Mouse (Mus musculus) kidney, embryonic 16.5 days (tissue): ENCODE results near the gene Lactbl1. TPM values are rescaled to one million over a fixed set of nuclear protein-coding genes. Genes with fewer than 3 reads are reported as not detected.

Experiments
- ATAC-seq: fragments of 200-750 bp; cut with Nextera tagmentation; 2 replicates; pipeline ENCODE4 v1.8.0; 2017; ENCODE audit warnings: moderate TSS enrichment; ENCODE audit not compliant: low FRiP score, low TSS enrichment
- H3K27ac ChIP-seq: fragments of 300-500 bp; sonication (generic); 2 replicates; pipeline ENCODE4 v1.5.1; 2014; ENCODE audit warnings: low read length
- H3K27me3 ChIP-seq: fragments of 300-500 bp; sonication (generic); 2 replicates; pipeline ENCODE4 v1.6.1; 2014; ENCODE audit warnings: low read length, control low read depth, mixed read lengths; ENCODE audit not compliant: insufficient read depth
- H3K36me3 ChIP-seq: fragments of 300-500 bp; sonication (generic); 2 replicates; pipeline ENCODE4 v1.6.1; 2014; ENCODE audit warnings: low read length, control low read depth, mixed read lengths; ENCODE audit not compliant: insufficient read depth
- H3K4me1 ChIP-seq: fragments of 300-500 bp; sonication (generic); 2 replicates; pipeline ENCODE4 v1.6.1; 2014; ENCODE audit warnings: low read length, control low read depth, mixed read lengths; ENCODE audit not compliant: insufficient read depth
- H3K4me2 ChIP-seq: fragments of 300-500 bp; sonication (generic); replicated peaks from 2 replicates; pipeline ENCODE4 v1.6.1; 2014; ENCODE audit warnings: low read depth, low read length
- H3K4me3 ChIP-seq: fragments of 300-500 bp; sonication (generic); 2 replicates; pipeline ENCODE4 v1.5.1; 2014; ENCODE audit warnings: mild to moderate bottlenecking, low read length
- H3K9ac ChIP-seq: fragments of 300-500 bp; sonication (generic); replicated peaks from 2 replicates; pipeline ENCODE4 v1.6.1; 2014; ENCODE audit warnings: low read length
- H3K9me3 ChIP-seq: fragments of 300-500 bp; sonication (generic); 2 replicates; pipeline ENCODE4 v1.6.1; 2016; ENCODE audit warnings: low read length, control low read depth
- WGBS: fragments of 180-500 bp; shearing (Covaris S2); extraction: QIAGEN DNeasy Blood & Tissue Kit; methylation state at CpG from one replicate; pipeline ENCODE4 v1.1.7; 2014; 5-methylcytosine and 5-hydroxymethylcytosine counted together
- polyA plus RNA-seq: library from polyadenylated mRNA; unstranded; fragments of >200 nt; fragmentation: Nextera tagmentation; extraction: Ambion mirVana; gene quantifications from 2 replicates; pipeline ENCODE4 v1.2.1, GENCODE M21; 2015

The Lactbl1 gene
- polyA plus RNA-seq, 1 experiment from 2014 or later, result not detected

GRCm38 (mm10) chr4:136631237-136631994 is 9.0 kb downstream of the Lactbl1 start:
- Histone ChIP-seq H3K4me2 (no peak overlapping the region), H3K27ac (no peak overlapping the region), H3K4me3 (no peak overlapping the region), H3K4me1 (no peaks in the 10 kb centered on the region), H3K9me3 (peaks cover 4% of the 10 kb centered on the region), H3K9ac (no peak overlapping the region), H3K36me3 (no peaks in the 10 kb centered on the region), H3K27me3 (peaks cover 3% of the 10 kb centered on the region)
- ATAC-seq, result no peak
- WGBS, result 80% methylated on average over 11 of the region's 11 CpGs

- no peak for ATAC-seq
- H3K4me2 ChIP-seq, result no peak overlapping the region
- H3K27me3 ChIP-seq, result peaks cover 23% of the 10 kb centered on the region
- no peak overlapping the region for H3K9ac ChIP-seq
- peaks cover 4% of the 10 kb centered on the region for H3K9me3 ChIP-seq
- peaks cover 13% of the 10 kb centered on the region for H3K4me1 ChIP-seq
- H3K36me3 ChIP-seq, result no peaks in the 10 kb centered on the region
- H3K27ac ChIP-seq, result no peak overlapping the region
- no peak overlapping the region for H3K4me3 ChIP-seq
Measured at GRCm38 (mm10) chr4:136635995-136636394, 13.6 kb downstream of the Lactbl1 start.

- ATAC-seq, result no peak
- peaks cover 23% of the 10 kb centered on the region for H3K27me3 ChIP-seq
- no peak overlapping the region for H3K4me3 ChIP-seq
- no peak overlapping the region for H3K27ac ChIP-seq
- H3K4me1 ChIP-seq, result peaks cover 13% of the 10 kb centered on the region
- H3K9me3 ChIP-seq, result peaks cover 4% of the 10 kb centered on the region
- no peak overlapping the region for H3K9ac ChIP-seq
- no peak overlapping the region for H3K4me2 ChIP-seq
- 63% methylated on average over 5 of the region's 5 CpGs for WGBS
- no peaks in the 10 kb centered on the region for H3K36me3 ChIP-seq
Measured at GRCm38 (mm10) chr4:136636511-136636910, 14.1 kb downstream of the Lactbl1 start.

GRCm38 (mm10) chr4:136636983-136637562 is 14.7 kb downstream of the Lactbl1 start:
- 16% methylated on average over 37 of the region's 37 CpGs for WGBS
- Histone ChIP-seq H3K9ac (peak overlapping the region; percentile 60), H3K27ac (no peak overlapping the region), H3K4me2 (peak overlapping the region; percentile 89), H3K4me1 (peaks cover 13% of the 10 kb centered on the region), H3K27me3 (peaks cover 23% of the 10 kb centered on the region), H3K36me3 (no peaks in the 10 kb centered on the region), H3K9me3 (peaks cover 4% of the 10 kb centered on the region), H3K4me3 (peak overlapping the region; percentile 57)
- ATAC-seq, result peak; percentile 67

- WGBS, result 1% methylated on average over 74 of the region's 76 CpGs
- ATAC-seq, result no peak
- H3K4me2 ChIP-seq, result peak overlapping the region; percentile 89
- H3K9ac ChIP-seq, result peak overlapping the region; percentile 60
- peaks cover 13% of the 10 kb centered on the region for H3K4me1 ChIP-seq
- H3K27ac ChIP-seq, result no peak overlapping the region
- H3K9me3 ChIP-seq, result peaks cover 4% of the 10 kb centered on the region
- H3K4me3 ChIP-seq, result peak overlapping the region; percentile 57
- peaks cover 23% of the 10 kb centered on the region for H3K27me3 ChIP-seq
- no peaks in the 10 kb centered on the region for H3K36me3 ChIP-seq
Measured at GRCm38 (mm10) chr4:136637563-136638229, 15.3 kb downstream of the Lactbl1 start.

- Histone ChIP-seq H3K27me3 (peaks cover 23% of the 10 kb centered on the region), H3K9me3 (peaks cover 4% of the 10 kb centered on the region), H3K4me2 (peak overlapping the region; percentile 89), H3K4me3 (no peak overlapping the region), H3K36me3 (no peaks in the 10 kb centered on the region), H3K9ac (no peak overlapping the region), H3K27ac (no peak overlapping the region), H3K4me1 (peaks cover 13% of the 10 kb centered on the region)
- ATAC-seq, result 0 out of 2 replicates have a peak, but pooled peaks have one; percentile 10
- 48% methylated on average over 7 of the region's 7 CpGs for WGBS
Measured at GRCm38 (mm10) chr4:136638230-136638750, 15.9 kb downstream of the Lactbl1 start.

GRCm38 (mm10) chr4:136638890-136639289 is 16.5 kb downstream of the Lactbl1 start:
- 0 out of 2 replicates have a peak, but pooled peaks have one; percentile 55 for ATAC-seq
- WGBS, result 9% methylated on average over 10 of the region's 10 CpGs
- Histone ChIP-seq H3K27ac (no peak overlapping the region), H3K9ac (0 out of 2 replicates have a peak overlapping the region, but pooled peaks have one; percentile 1), H3K4me3 (peak overlapping the region; percentile 23), H3K36me3 (no peaks in the 10 kb centered on the region), H3K9me3 (peaks cover 4% of the 10 kb centered on the region), H3K27me3 (peaks cover 23% of the 10 kb centered on the region), H3K4me2 (peak overlapping the region; percentile 42), H3K4me1 (peaks cover 13% of the 10 kb centered on the region)

GRCm38 (mm10) chr4:136648922-136649479 is 26.6 kb downstream of the Lactbl1 start:
- Histone ChIP-seq H3K4me2 (peak overlapping the region; percentile 47), H3K27ac (peak overlapping the region; percentile 39)

GRCm38 (mm10) chr4:136649480-136650196 is 27.2 kb downstream of the Lactbl1 start:
- Histone ChIP-seq H3K4me3 (no peak overlapping the region; the same call in 1 of the 2 replicates), H3K4me1 (peaks cover 16% of the 10 kb centered on the region), H3K27ac (peak overlapping the region; percentile 39), H3K27me3 (no peaks in the 10 kb centered on the region), H3K9me3 (0 out of 2 replicates have a peak, but pooled peaks cover 2% of the 10 kb centered on the region), H3K4me2 (peak overlapping the region; percentile 47), H3K36me3 (no peaks in the 10 kb centered on the region), H3K9ac (0 out of 2 replicates have a peak overlapping the region, but pooled peaks have one; percentile 12)
- WGBS, result 27% methylated on average over 13 of the region's 13 CpGs
- peak; percentile 67 for ATAC-seq

More at GRCm38 (mm10) chr4:136648922-136649479, 26.6 kb downstream of the Lactbl1 start:
- Histone ChIP-seq H3K36me3 (no peaks in the 10 kb centered on the region), H3K4me3 (peak overlapping the region; percentile 3; the same call in 1 of the 2 replicates), H3K4me1 (peaks cover 16% of the 10 kb centered on the region), H3K9me3 (0 out of 2 replicates have a peak, but pooled peaks cover 5% of the 10 kb centered on the region), H3K27me3 (no peaks in the 10 kb centered on the region), H3K9ac (0 out of 2 replicates have a peak overlapping the region, but pooled peaks have one; percentile 12)
- 6% methylated on average over 11 of the region's 11 CpGs for WGBS
- ATAC-seq, result peak; percentile 73
